Comparison of ENCODE assay signal across 17 mouse cellular contexts in genomic region chr12:116827748-116828147, GRCm38 (mm10).
DNase-seq lines count a peak whose midpoint lies in the region; ATAC-seq and TF ChIP-seq lines count a peak whose summit lies in the region.
"Had no signal": no experiment of that assay in that cellular context is flagged by ENCODE, and none has a peak within 500 bp of the region (broad histone marks: within the 10 kb centered on the region; RNA-seq: fewer than 3 reads in every experiment).

No protein-coding gene starts in this region.

- peak; percentile 33 for DNase-seq in hindbrain, embryonic 10.5 days (ENCODE audit: low spot score)
- peak; percentile 50 for DNase-seq in midbrain, embryonic 10.5 days (ENCODE audit: low spot score)
- no peak for DNase-seq in brain, embryonic 14.5 days (ENCODE audit: low read depth)
- DNase-seq in kidney, postnatal 36 days = peak; percentile 1 to 47
- no peak for DNase-seq in urinary bladder, postnatal 36 days (ENCODE audit: low spot score in 2 of 2)
- DNase-seq: B cell, adult 2 months; cerebellum, adult 8-10 months; heart, adult 2 months; heart, postnatal 10 days; liver, embryonic 13.5 days; thymus, adult 2 months had no signal

- no peak overlapping the region for H3K4me3 ChIP-seq in hindbrain, embryonic 10.5 days
- H3K4me3 ChIP-seq in hindbrain, embryonic 13.5 days = no peak overlapping the region
- H3K4me3 ChIP-seq in midbrain, embryonic 10.5 days = no peak overlapping the region
- no peak overlapping the region for H3K4me3 ChIP-seq in midbrain, embryonic 13.5 days (replicated peaks)
- H3K4me3 ChIP-seq: heart, adult 2 months; limb, embryonic 10.5 days; liver, embryonic 13.5 days; neural tube, embryonic 13.5 days had no signal

- WGBS in hindbrain, embryonic 10.5 days = 35% methylated on average over 7 of the region's 7 CpGs
- 36% methylated on average over 7 of the region's 7 CpGs for WGBS in hindbrain, embryonic 13.5 days
- WGBS in midbrain, embryonic 10.5 days = 45% methylated on average over 7 of the region's 7 CpGs
- WGBS in midbrain, embryonic 13.5 days = 35% methylated on average over 7 of the region's 7 CpGs

- H3K27ac ChIP-seq in hindbrain, embryonic 10.5 days = peak overlapping the region; percentile 35
- H3K27ac ChIP-seq in hindbrain, embryonic 13.5 days = no peak overlapping the region
- no peak overlapping the region for H3K27ac ChIP-seq in midbrain, embryonic 10.5 days (replicated peaks)
- H3K27ac ChIP-seq in midbrain, embryonic 13.5 days = no peak overlapping the region
- H3K27ac ChIP-seq: heart, adult 2 months; limb, embryonic 10.5 days; liver, embryonic 13.5 days; neural tube, embryonic 13.5 days had no signal

- H3K36me3 ChIP-seq in hindbrain, embryonic 10.5 days = no peaks in the 10 kb centered on the region
- no peaks in the 10 kb centered on the region for H3K36me3 ChIP-seq in hindbrain, embryonic 13.5 days
- H3K36me3 ChIP-seq in midbrain, embryonic 10.5 days = no peaks in the 10 kb centered on the region
- H3K36me3 ChIP-seq in midbrain, embryonic 13.5 days = no peaks in the 10 kb centered on the region
- H3K36me3 ChIP-seq: limb, embryonic 10.5 days; liver, embryonic 13.5 days; neural tube, embryonic 13.5 days had no signal

- no peaks in the 10 kb centered on the region for H3K9me3 ChIP-seq in hindbrain, embryonic 10.5 days
- H3K9me3 ChIP-seq in hindbrain, embryonic 13.5 days = no peaks in the 10 kb centered on the region
- no peaks in the 10 kb centered on the region for H3K9me3 ChIP-seq in midbrain, embryonic 10.5 days (replicated peaks)
- no peaks in the 10 kb centered on the region for H3K9me3 ChIP-seq in midbrain, embryonic 13.5 days
- H3K9me3 ChIP-seq: limb, embryonic 10.5 days; liver, embryonic 13.5 days; neural tube, embryonic 13.5 days had no signal

- ATAC-seq in hindbrain, embryonic 13.5 days (ENCODE audit: low FRiP score) = no peak
- ATAC-seq in midbrain, embryonic 13.5 days = no peak
- ATAC-seq in cerebellum, adult (ENCODE audit: insufficient number of reproducible peaks, low FRiP score, low TSS enrichment) = no peak
- ATAC-seq: lung, postnatal 0 days had no signal

- H3K4me2 ChIP-seq in hindbrain, embryonic 13.5 days = no peak overlapping the region
- H3K4me2 ChIP-seq in midbrain, embryonic 13.5 days (replicated peaks) = no peak overlapping the region
- H3K4me2 ChIP-seq: liver, embryonic 13.5 days; neural tube, embryonic 13.5 days had no signal

- H3K9ac ChIP-seq in hindbrain, embryonic 13.5 days = no peak overlapping the region
- H3K9ac ChIP-seq in midbrain, embryonic 13.5 days (replicated peaks) = no peak overlapping the region
- H3K9ac ChIP-seq: liver, embryonic 13.5 days; neural tube, embryonic 13.5 days had no signal

- peak; percentile 57 for TF ChIP-seq CTCF in brain, embryonic 14.5 days (IDR thresholded peaks at IDR 0.05; ENCODE audit: borderline replicate concordance, extremely low read depth, insufficient read depth, insufficient read length)

- peaks cover 15% of the 10 kb centered on the region; the same call in 1 of the 2 replicates for H3K4me1 ChIP-seq in hindbrain, embryonic 10.5 days (replicated peaks)
- peaks cover 4% of the 10 kb centered on the region; the same call in 1 of the 2 replicates for H3K4me1 ChIP-seq in hindbrain, embryonic 13.5 days (replicated peaks)
- H3K4me1 ChIP-seq in midbrain, embryonic 10.5 days = peaks cover 11% of the 10 kb centered on the region; the same call in 1 of the 2 replicates
- peaks cover 17% of the 10 kb centered on the region for H3K4me1 ChIP-seq in midbrain, embryonic 13.5 days (replicated peaks)
- H3K4me1 ChIP-seq: limb, embryonic 10.5 days; liver, embryonic 13.5 days had no signal

- H3K27me3 ChIP-seq in hindbrain, embryonic 10.5 days (ENCODE audit: insufficient read depth, poor library complexity, severe bottlenecking) = no peaks in the 10 kb centered on the region
- no peaks in the 10 kb centered on the region for H3K27me3 ChIP-seq in hindbrain, embryonic 13.5 days
- no peaks in the 10 kb centered on the region for H3K27me3 ChIP-seq in midbrain, embryonic 10.5 days (ENCODE audit: low read depth, poor library complexity, severe bottlenecking)
- no peaks in the 10 kb centered on the region for H3K27me3 ChIP-seq in midbrain, embryonic 13.5 days
- H3K27me3 ChIP-seq: liver, embryonic 13.5 days; neural tube, embryonic 13.5 days had no signal

- TF ChIP-seq POLR2A in brain, embryonic 14.5 days (IDR thresholded peaks at IDR 0.05; ENCODE audit: borderline replicate concordance, extremely low read depth, insufficient read depth, insufficient read length, poor library complexity, severe bottlenecking) = no peak

Comparison
In these comparisons a context has a peak if more than half of its experiments do, and no peak if none do; other contexts are left out.
1. DNase-seq: peak in hindbrain, embryonic 10.5 days (single experiment), midbrain, embryonic 10.5 days (single experiment) and kidney, postnatal 36 days (2 of 2); none in brain, embryonic 14.5 days (single experiment) and urinary bladder, postnatal 36 days (0 of 2).